15 mouse cellular contexts compared by ENCODE assay signal in genomic region chr7:18924321-18924720, GRCm38 (mm10). TPM values are rescaled to one million over a fixed set of nuclear protein-coding genes. Genes with fewer than 3 reads are reported as not detected.
A peak's percentile ranks its signal among the peaks of the same experiment; 100 is the strongest.
DNase-seq lines count a peak whose midpoint lies in the region; ATAC-seq lines count a peak whose summit lies in the region.
"Had no signal": no experiment of that assay in that cellular context is flagged by ENCODE, and none has a peak within 500 bp of the region (broad histone marks: within the 10 kb centered on the region; RNA-seq: fewer than 3 reads in every experiment).

No protein-coding gene starts in this region.

- H3K36me3 ChIP-seq in forebrain, embryonic 11.5 days (ENCODE audit: control insufficient read depth, insufficient read depth, low read length): no peaks in the 10 kb centered on the region
- no peaks in the 10 kb centered on the region for H3K36me3 ChIP-seq in hindbrain, embryonic 16.5 days (ENCODE audit: control insufficient read depth, insufficient read depth, low read length)
- H3K36me3 ChIP-seq in neural tube, embryonic 13.5 days: no peaks in the 10 kb centered on the region

- peak; percentile 56 for DNase-seq in embryo, embryonic 11 days
- DNase-seq in embryo, embryonic 10.5 days (ENCODE audit: low spot score): no peak
- peak; percentile 60 for DNase-seq in forebrain, embryonic 11.5 days (ENCODE audit: low spot score)
- no peak for DNase-seq in c-Kit-positive CD71-positive TER-119-positive erythroid progenitor cells, embryonic 14.5 days (ENCODE audit: low spot score)
- DNase-seq in gastrocnemius, postnatal 10 days: no peak
- DNase-seq: adrenal gland, postnatal 10 days; heart, postnatal 10 days; liver; lung, postnatal 36 days; spleen, adult 18-20 months; thymus, adult 2 months had no signal

- no peaks in the 10 kb centered on the region for H3K27me3 ChIP-seq in forebrain, embryonic 11.5 days (ENCODE audit: control insufficient read depth, insufficient read depth, low read length)
- H3K27me3 ChIP-seq in hindbrain, embryonic 16.5 days (replicated peaks; ENCODE audit: control insufficient read depth, insufficient read depth, low read length): no peaks in the 10 kb centered on the region
- H3K27me3 ChIP-seq in neural tube, embryonic 13.5 days: no peaks in the 10 kb centered on the region

- peak overlapping the region; percentile 89 for H3K27ac ChIP-seq in forebrain, embryonic 11.5 days (ENCODE audit: low read depth, low read length)
- H3K27ac ChIP-seq in hindbrain, embryonic 16.5 days (ENCODE audit: low read depth, low read length): peak overlapping the region; percentile 96
- H3K27ac ChIP-seq in neural tube, embryonic 13.5 days (replicated peaks): peak overlapping the region; percentile 96
- H3K27ac ChIP-seq: kidney, postnatal 0 days had no signal

- H3K9me3 ChIP-seq in forebrain, embryonic 11.5 days (ENCODE audit: control insufficient read depth, low read length): no peaks in the 10 kb centered on the region
- no peaks in the 10 kb centered on the region for H3K9me3 ChIP-seq in hindbrain, embryonic 16.5 days (ENCODE audit: control insufficient read depth, low read length)
- H3K9me3 ChIP-seq in neural tube, embryonic 13.5 days: no peaks in the 10 kb centered on the region

- no peak for ATAC-seq in forebrain, embryonic 11.5 days (replicated peaks; ENCODE audit: low FRiP score)
- no peak for ATAC-seq in hindbrain, embryonic 16.5 days
- no peak for ATAC-seq in neural tube, embryonic 13.5 days (ENCODE audit: low read depth)
- no peak for ATAC-seq in inflammation-experienced regulatory T-cells, adult 6 months

- peak overlapping the region; percentile 31 for H3K4me2 ChIP-seq in forebrain, embryonic 11.5 days (ENCODE audit: low read depth, low read length, severe bottlenecking)
- H3K4me2 ChIP-seq in hindbrain, embryonic 16.5 days (ENCODE audit: low read length): peak overlapping the region; percentile 43
- H3K4me2 ChIP-seq in neural tube, embryonic 13.5 days: peak overlapping the region; percentile 77

- H3K4me1 ChIP-seq in forebrain, embryonic 11.5 days (replicated peaks; ENCODE audit: control insufficient read depth, insufficient read depth, low read length): peaks cover 28% of the 10 kb centered on the region
- H3K4me1 ChIP-seq in hindbrain, embryonic 16.5 days (ENCODE audit: control insufficient read depth, insufficient read depth, low read depth, low read length): peaks cover 52% of the 10 kb centered on the region
- peaks cover 74% of the 10 kb centered on the region for H3K4me1 ChIP-seq in neural tube, embryonic 13.5 days (replicated peaks)

- H3K9ac ChIP-seq in forebrain, embryonic 11.5 days (ENCODE audit: low read length): peak overlapping the region; percentile 29
- H3K9ac ChIP-seq in hindbrain, embryonic 16.5 days (ENCODE audit: low read depth, low read length): no peak overlapping the region; the same call in 1 of the 2 replicates
- H3K9ac ChIP-seq in neural tube, embryonic 13.5 days: peak overlapping the region; percentile 57; the same call in 1 of the 2 replicates

- no peak overlapping the region for H3K4me3 ChIP-seq in forebrain, embryonic 11.5 days (ENCODE audit: low read depth, low read length)
- peak overlapping the region; percentile 5; the same call in 1 of the 2 replicates for H3K4me3 ChIP-seq in hindbrain, embryonic 16.5 days (ENCODE audit: low read length)
- no peak overlapping the region for H3K4me3 ChIP-seq in neural tube, embryonic 13.5 days

- whole genome bisulfite sequencing in forebrain, embryonic 11.5 days: 6% methylated on average over 8 of the region's 8 CpGs
- WGBS in hindbrain, embryonic 16.5 days: 6% methylated on average over 8 of the region's 8 CpGs
- WGBS in neural tube, embryonic 13.5 days: 4% methylated on average over 8 of the region's 8 CpGs

RNA-seq across cellular contexts. Expression of gene Nova2, which starts 1.4 kb away (rescaled TPM):
- 6.9 and 8.3 TPM in 2 replicates for polyA plus RNA-seq in forebrain, embryonic 11.5 days (2014; fragmentation: Nextera tagmentation; extraction: Ambion mirVana)
- polyA plus RNA-seq in hindbrain, embryonic 16.5 days (2015; fragmentation: Nextera tagmentation; extraction: Ambion mirVana): 10.4 and 12.3 TPM in 2 replicates
- 9.7 and 10.7 TPM in 2 replicates for polyA plus RNA-seq in neural tube, embryonic 13.5 days (2015; fragmentation: Nextera tagmentation; extraction: Ambion mirVana)
- under 1 TPM in 1 of 3 experiments, not detected in 2; 0.05 TPM for polyA plus RNA-seq in inflammation-experienced regulatory T-cells, adult 6 months (2017; shearing (Covaris generic))
- 1 to 10 TPM; 2.9 to 4.1 TPM for total RNA-seq in gastrocnemius, postnatal 10 days (2021)

RNA-seq across cellular contexts. Expression of gene Ccdc61, which starts 14.1 kb away (rescaled TPM):
- polyA plus RNA-seq in forebrain, embryonic 11.5 days (2014; fragmentation: Nextera tagmentation; extraction: Ambion mirVana): 32.2 and 32.6 TPM in 2 replicates
- 29.1 and 35.7 TPM in 2 replicates for polyA plus RNA-seq in hindbrain, embryonic 16.5 days (2015; fragmentation: Nextera tagmentation; extraction: Ambion mirVana)
- polyA plus RNA-seq in neural tube, embryonic 13.5 days (2015; fragmentation: Nextera tagmentation; extraction: Ambion mirVana): 19.7 and 23.0 TPM in 2 replicates
- 1 to 10 TPM; 5.8 to 8.6 (median 6.7) TPM for polyA plus RNA-seq in inflammation-experienced regulatory T-cells, adult 6 months (2017; shearing (Covaris generic))
- 1 to 10 TPM; 5.9 to 9.4 TPM for total RNA-seq in gastrocnemius, postnatal 10 days (2021)

RNA-seq across cellular contexts. Expression of gene Pglyrp1, which starts 53.2 kb away (rescaled TPM):
- 0.48 and 0.94 TPM in 2 replicates for polyA plus RNA-seq in forebrain, embryonic 11.5 days (2014; fragmentation: Nextera tagmentation; extraction: Ambion mirVana)
- polyA plus RNA-seq in hindbrain, embryonic 16.5 days (2015; fragmentation: Nextera tagmentation; extraction: Ambion mirVana): 31.2 and 36.7 TPM in 2 replicates
- polyA plus RNA-seq in neural tube, embryonic 13.5 days (2015; fragmentation: Nextera tagmentation; extraction: Ambion mirVana): 12.6 and 12.8 TPM in 2 replicates
- polyA plus RNA-seq in inflammation-experienced regulatory T-cells, adult 6 months (2017; shearing (Covaris generic)): 100 to 1,000 TPM; 200 to 462 (median 264) TPM
- total RNA-seq in gastrocnemius, postnatal 10 days (2021): 1 to 10 TPM in 1 of 2 experiments, under 1 TPM in 1; 0.73 to 3.7 TPM

Comparison
In these comparisons a context has a peak if more than half of its experiments do, and no peak if none do; other contexts are left out.
1. DNase-seq: peak in embryo, embryonic 11 days (single experiment) and forebrain, embryonic 11.5 days (single experiment); none in embryo, embryonic 10.5 days (single experiment), c-Kit-positive CD71-positive TER-119-positive erythroid progenitor cells, embryonic 14.5 days (single experiment) and gastrocnemius, postnatal 10 days (single experiment).
2. Peak in every context shown above with its lines, with median percentiles within 50 percentile points of each other: H3K27ac ChIP-seq and H3K4me2 ChIP-seq.